Mouse (Mus musculus) cortical plate, adult 2 months (tissue): Measurements from ENCODE around the gene Shkbp1. TPM values are rescaled to one million over a fixed set of nuclear protein-coding genes. Genes with fewer than 3 reads are reported as not detected.

Experiments
- H3K27ac ChIP-seq: fragments of 200-500 bp; 2 replicates; pipeline ENCODE4 v1.5.1; 2012; ENCODE audit warnings: low read length, control low read depth, inconsistent platforms; ENCODE audit not compliant: insufficient read depth
- H3K4me1 ChIP-seq: fragments of 200-500 bp; 2 replicates; pipeline ENCODE4 v1.6.1; 2011; ENCODE audit warnings: low read length; ENCODE audit not compliant: control insufficient read depth, insufficient read depth
- H3K4me3 ChIP-seq: fragments of 200-500 bp; 2 replicates; pipeline ENCODE4 v1.5.1; 2011; ENCODE audit warnings: mild to moderate bottlenecking, low read length, control low read depth; ENCODE audit not compliant: insufficient read depth
- CTCF ChIP-seq: fragments of 200-500 bp; IDR thresholded peaks from 2 replicates; pipeline ENCODE4 v1.5.1; 2011; ENCODE audit warnings: mild to moderate bottlenecking, control low read depth, low read length; ENCODE audit not compliant: insufficient read depth; ENCODE audit errors: extremely low read depth
- POLR2A ChIP-seq: fragments of 200-500 bp; IDR thresholded peaks from 2 replicates; pipeline ENCODE4 v1.6.1; 2011; ENCODE audit warnings: mild to moderate bottlenecking, low read length, control low read depth; ENCODE audit not compliant: insufficient read depth; ENCODE audit errors: extremely low read depth
- polyA plus RNA-seq: library from polyadenylated mRNA; depleted of rRNA; stranded (reverse); fragments of >200 nt; gene quantifications from 2 replicates; pipeline ENCODE4 v1.2.3, GENCODE M21; 2012

Shkbp1 gene
- polyA plus RNA-seq, 1 experiment: 73.8 TPM

DNA sequence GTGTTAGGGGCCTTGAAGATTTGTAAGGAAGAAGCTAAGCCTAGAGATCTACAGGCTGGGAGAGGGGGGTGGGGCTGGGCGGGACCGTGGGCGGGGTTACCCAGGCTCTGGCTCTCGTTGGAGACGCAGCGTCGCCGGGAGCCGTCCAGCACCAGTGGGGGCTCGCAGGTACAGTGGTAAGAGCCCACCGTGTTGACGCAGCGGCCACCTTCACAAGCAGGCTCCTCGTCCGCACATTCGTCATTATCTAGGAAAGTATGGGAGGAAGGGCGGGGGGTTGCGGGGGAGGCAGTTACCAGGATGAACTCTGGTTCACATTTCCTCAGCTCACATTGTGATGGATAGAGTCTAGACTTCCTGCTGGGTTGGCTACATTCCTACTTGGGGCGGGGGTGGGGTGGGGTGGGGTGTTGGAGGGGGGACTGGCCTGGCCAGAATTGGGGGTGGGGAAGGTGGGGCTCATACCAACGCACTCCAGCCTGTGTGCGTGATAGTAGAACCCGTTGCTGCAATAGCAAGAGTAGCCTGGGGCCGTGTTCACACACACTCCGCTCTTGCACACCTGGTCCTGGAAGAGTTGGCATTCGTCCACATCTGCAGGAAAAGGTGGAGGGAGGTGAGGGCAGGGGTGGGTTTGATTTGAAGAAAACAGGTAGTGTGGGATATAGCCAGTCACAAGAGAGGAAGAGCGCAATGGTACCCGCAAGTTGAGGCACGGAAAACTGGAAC is 46.8 kb downstream of the Shkbp1 start:
- Histone ChIP-seq H3K27ac (no peak overlapping the region), H3K4me3 (no peak overlapping the region), H3K4me1 (no peaks in the 10 kb centered on the region)
- no peak for TF ChIP-seq POLR2A
- TF ChIP-seq CTCF: no peak

DNA sequence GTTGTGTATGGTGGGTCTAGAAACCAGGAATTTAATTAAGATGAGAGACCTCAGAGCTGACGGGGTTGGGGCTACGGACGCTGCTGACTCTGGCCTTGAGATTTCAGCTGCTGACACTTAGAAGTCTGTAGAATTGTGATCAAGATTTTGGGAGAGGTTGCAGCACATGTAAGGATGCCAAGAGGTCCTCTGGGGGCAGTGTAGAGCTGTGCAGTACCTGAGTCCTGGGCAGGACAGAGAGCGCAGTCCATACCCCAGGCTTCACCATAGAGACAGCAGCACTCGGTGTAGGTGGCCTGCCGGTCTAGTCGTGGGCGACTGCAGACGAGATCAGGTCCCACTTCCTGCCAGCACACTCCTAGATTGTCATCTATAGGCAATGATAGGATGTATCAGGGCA is 48.3 kb downstream of the Shkbp1 start:
- TF ChIP-seq POLR2A: no peak
- no peak for TF ChIP-seq CTCF
- no peak overlapping the region for H3K4me3 ChIP-seq
- H3K27ac ChIP-seq: no peak overlapping the region
- no peaks in the 10 kb centered on the region for H3K4me1 ChIP-seq

DNA sequence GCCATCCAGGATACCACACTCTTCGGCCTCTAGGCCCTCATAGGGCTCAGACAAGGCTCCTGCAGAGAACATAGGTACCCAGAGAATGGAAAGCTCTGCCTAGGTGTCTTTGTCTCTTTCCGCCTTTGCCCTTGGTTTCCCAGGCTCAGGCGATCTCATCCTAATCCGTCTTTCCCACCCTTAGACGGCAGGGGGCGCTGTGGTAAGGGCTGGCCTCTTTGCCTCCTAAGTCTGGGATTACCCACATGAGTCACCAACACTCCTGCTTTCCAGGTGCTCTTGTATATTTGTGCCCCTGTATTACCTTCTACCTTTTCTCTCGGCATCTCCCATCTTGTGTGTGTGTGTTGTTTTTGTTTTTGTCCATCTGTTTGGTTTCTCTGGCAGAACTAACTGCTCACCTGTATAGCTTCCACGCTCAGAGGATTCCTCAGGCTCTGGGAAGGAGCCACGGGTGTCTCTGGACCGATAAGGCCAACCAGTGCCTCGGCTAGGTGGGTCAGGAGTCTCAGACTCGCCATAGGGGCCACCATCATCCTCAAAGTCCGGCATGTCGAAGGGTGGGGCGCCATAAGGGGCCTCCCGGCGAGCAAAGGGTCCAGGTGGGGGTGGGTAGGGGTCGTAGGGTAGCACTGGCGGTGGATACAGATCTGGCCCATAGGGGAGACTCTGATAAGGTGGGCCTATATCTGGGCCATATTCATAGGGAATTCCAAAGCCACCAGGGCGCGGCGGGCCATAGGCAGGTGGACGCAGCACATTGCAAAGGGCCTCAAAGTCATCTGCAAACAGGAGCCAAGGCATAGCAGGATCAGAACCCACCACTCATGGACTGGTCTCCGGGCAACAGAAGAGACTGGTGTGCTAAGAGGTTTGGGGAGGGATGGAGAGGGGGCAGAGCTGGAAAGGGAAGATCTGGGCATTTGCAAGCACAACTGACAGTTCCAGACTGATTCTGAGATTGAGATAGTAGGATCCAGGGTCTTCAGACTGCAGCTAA is 49.4 kb downstream of the Shkbp1 start:
- no peak for TF ChIP-seq POLR2A
- TF ChIP-seq CTCF: peak; percentile 63
- no peaks in the 10 kb centered on the region for H3K4me1 ChIP-seq
- no peak overlapping the region for H3K4me3 ChIP-seq
- H3K27ac ChIP-seq: no peak overlapping the region

DNA sequence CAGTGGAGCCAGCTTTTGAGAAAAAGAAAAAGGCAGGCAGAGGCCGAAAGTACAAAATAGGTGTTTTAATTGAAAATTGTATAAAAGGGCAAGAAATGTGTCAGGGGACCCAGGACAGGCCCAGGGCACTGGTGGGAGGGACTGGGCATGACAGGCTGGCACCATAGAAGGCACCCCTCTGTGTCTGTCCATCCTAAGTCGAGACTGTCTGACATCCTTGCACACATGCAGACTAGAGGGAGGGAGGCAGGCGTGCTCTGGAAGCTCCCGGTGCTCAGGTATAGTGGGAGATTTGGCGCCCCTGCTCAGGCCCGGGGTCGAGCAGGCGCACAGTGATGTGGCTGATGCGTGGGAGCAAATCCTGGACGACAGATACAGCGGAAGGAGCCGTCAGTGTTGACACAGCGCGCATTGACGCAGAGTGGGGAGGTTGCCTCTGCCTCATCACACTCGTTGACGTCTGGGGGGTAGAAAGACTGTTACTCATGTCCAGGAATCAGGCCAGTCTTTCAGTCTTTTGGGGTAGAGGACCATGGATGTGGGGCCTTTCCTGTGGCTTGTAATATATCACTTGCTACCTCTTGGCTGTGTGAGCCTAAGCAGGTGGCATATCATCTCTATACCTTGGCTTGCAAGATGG is 50.6 kb downstream of the Shkbp1 start:
- H3K27ac ChIP-seq: no peak overlapping the region
- no peak for TF ChIP-seq POLR2A
- TF ChIP-seq CTCF: no peak
- no peak overlapping the region for H3K4me3 ChIP-seq
- H3K4me1 ChIP-seq: no peaks in the 10 kb centered on the region

DNA sequence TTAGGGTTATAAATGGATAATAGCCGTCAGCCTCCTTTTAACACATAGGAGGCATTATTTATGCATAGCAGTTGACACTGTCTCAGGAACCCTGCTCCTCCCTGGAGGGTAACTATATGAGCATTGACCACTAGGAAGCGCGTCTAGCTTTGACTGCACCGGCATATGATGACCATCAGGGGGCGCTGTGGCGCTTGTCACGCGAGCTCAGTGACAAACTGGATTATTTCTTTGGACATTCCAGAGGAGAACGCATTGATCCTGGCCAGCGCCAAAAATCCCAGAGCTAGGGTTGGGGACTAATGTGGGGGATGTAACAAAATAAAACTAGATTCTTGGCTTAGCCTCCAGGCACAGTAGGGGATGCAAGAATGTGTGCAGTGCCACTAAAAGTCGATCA is 53.6 kb downstream of the Shkbp1 start:
- H3K27ac ChIP-seq: no peak overlapping the region
- no peak overlapping the region for H3K4me3 ChIP-seq
- TF ChIP-seq POLR2A (no peak), CTCF (peak; percentile 94)
- H3K4me1 ChIP-seq: no peaks in the 10 kb centered on the region

DNA sequence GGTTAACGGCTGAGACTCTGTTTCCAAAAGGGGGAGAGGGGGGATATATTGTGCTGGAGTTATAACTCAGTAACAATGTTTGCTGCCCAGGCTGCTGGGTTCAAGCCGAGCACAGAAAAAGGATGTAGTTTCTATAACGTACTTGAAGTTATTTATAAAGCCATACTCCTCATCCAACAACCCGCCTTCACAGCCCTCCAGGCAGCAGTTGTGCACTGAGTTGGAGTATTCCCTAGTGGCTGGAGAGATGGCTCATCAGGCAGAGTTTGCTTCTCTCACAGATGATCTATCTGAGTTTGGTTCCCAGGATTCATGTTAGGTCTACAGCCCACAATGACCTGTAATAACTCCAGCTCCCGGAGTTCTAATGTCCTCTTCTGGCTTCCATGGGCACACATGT is 55.0 kb downstream of the Shkbp1 start:
- TF ChIP-seq CTCF: no peak
- TF ChIP-seq POLR2A: no peak
- Histone ChIP-seq H3K4me1 (no peaks in the 10 kb centered on the region), H3K4me3 (no peak overlapping the region), H3K27ac (no peak overlapping the region)

DNA sequence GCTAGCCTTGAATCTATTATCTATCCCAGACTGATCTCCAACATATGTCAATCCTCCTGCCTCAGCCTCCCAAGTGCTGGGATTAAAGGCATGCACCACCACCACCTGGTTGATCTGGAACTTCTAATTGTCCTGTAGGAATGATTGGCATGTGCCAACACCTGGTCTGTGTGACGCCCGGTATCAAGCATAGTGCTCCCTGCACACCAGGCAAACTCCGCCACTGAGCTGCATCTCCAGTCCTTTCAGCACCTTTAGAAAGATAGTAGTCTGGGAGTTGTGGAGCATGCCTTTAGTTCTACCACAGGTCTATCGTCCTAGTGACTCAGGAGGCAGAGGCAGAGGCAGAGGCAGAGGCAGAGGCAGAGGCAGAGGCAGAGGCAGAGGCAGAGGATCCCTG is 55.5 kb downstream of the Shkbp1 start:
- H3K4me3 ChIP-seq: no peak overlapping the region

DNA sequence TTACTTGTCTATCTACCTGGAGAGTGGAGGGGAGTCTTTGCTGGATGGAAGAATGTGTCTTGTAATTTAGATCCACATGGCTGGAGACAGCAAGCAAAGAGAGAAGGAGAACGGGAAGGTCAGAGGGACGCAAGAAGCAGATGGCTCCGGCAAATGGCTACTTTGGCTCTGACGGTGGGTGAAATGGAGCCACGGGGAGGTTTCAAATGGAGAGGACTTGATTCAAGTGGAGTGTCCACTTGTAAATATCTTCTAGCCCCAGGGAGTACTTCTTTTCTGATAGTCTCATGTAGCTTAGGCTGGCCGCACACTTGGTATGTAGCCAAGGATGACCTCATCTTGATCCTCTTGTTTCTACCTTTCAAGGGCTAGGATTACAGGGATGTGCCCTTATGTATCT is 57.0 kb downstream of the Shkbp1 start:
- Histone ChIP-seq H3K4me1 (no peaks in the 10 kb centered on the region), H3K4me3 (no peak overlapping the region), H3K27ac (no peak overlapping the region)
- TF ChIP-seq CTCF: no peak
- TF ChIP-seq POLR2A: no peak

More for the DNA sequence above, 55.5 kb downstream of the Shkbp1 start:
- H3K4me1 ChIP-seq: no peaks in the 10 kb centered on the region
- no peak for TF ChIP-seq POLR2A
- no peak for TF ChIP-seq CTCF
- no peak overlapping the region for H3K27ac ChIP-seq

DNA sequence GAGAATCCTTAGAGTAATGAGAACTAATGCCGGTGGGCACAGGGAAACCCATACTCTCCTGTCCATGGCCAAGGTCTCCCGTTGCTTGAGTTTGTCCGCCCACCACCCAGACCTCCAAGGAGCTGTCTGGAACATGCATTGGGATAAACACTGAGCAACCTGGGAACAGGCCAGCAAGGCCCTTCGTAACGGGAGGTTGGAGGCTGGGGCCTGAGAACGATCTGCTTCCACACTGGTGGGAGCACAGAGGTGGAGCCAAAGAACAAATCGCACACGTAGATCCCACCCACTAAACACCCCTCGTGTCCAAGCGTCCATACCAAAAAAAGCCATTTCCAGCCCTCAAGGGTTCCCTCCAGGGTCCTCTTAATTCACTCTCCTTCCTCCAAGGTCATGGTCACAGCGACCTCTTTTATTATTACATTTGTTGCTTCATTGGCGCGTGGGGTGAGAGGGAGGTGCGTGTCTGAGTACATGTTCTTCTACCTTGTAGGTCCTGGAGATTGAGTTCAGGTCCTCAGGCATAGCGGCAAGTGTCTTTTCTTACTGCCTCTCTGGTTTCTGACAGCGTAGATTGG is 57.7 kb downstream of the Shkbp1 start:
- no peak overlapping the region for H3K27ac ChIP-seq
- TF ChIP-seq POLR2A (no peak), CTCF (no peak)

DNA sequence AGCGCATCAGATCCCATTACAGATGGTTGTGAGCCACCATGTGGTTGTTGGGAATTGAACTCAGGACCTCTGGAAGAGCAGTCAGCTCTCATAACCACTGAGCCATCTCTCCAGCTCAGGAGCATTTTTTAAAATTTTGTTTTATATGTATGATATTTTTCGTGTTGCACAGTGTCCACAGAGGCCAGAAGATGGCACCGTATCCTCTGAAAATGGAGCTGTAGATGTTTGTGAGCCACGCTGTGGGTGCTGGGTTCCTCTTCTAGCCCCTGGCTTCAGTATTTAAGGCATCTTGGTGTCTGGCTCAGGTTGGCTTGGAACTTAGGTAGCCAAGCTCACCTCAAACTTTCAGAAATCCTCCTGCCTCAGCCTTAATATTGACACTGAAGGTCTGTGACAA is 59.3 kb downstream of the Shkbp1 start:
- Histone ChIP-seq H3K4me3 (no peak overlapping the region), H3K27ac (no peak overlapping the region), H3K4me1 (no peaks in the 10 kb centered on the region)
- TF ChIP-seq POLR2A (no peak), CTCF (no peak)

More for the DNA sequence above, 57.7 kb downstream of the Shkbp1 start:
- H3K4me3 ChIP-seq: no peak overlapping the region
- no peaks in the 10 kb centered on the region for H3K4me1 ChIP-seq
